ENCODE assay signal across 9 mouse cellular contexts in genomic region chr6:36903159-36903794, GRCm38 (mm10).
DNase-seq lines count a peak whose midpoint lies in the region; ATAC-seq lines count a peak whose summit lies in the region.
"Had no signal": no experiment of that assay in that cellular context is flagged by ENCODE, and none has a peak within 500 bp of the region (broad histone marks: within the 10 kb centered on the region; RNA-seq: fewer than 3 reads in every experiment).

No protein-coding gene starts in this region.

- no peak overlapping the region for H3K4me3 ChIP-seq in forebrain, embryonic 12.5 days (replicated peaks)

- peak; percentile 55; the same call in 1 of the 2 replicates for ATAC-seq in forebrain, embryonic 12.5 days (ENCODE audit: low FRiP score)

- peaks cover 9% of the 10 kb centered on the region for H3K4me1 ChIP-seq in forebrain, embryonic 12.5 days

- DNase-seq in layer of hippocampus, adult 11-12 months (ENCODE audit: low spot score), result peak; percentile 37
- DNase-seq in layer of hippocampus, postnatal 25 days (ENCODE audit: extremely low spot score in 1 of 2, low spot score in 1 of 2), result no peak
- peak; percentile 25 for DNase-seq in mesoderm, embryonic 11.5 days (ENCODE audit: low read depth, low spot score)
- DNase-seq in retina, embryonic 14.5 days (ENCODE audit: low spot score), result peak; percentile 38
- DNase-seq in spleen, postnatal 10 days (ENCODE audit: low spot score in 2 of 2), result no peak
- DNase-seq in thymus, postnatal 25 days, result no peak
- no peak for DNase-seq in spleen, adult 18-20 months
- DNase-seq: liver had no signal

- no peak overlapping the region; the same call in 1 of the 2 replicates for H3K4me2 ChIP-seq in forebrain, embryonic 12.5 days

- H3K27ac ChIP-seq in forebrain, embryonic 12.5 days, result peak overlapping the region; percentile 43; the same call in 1 of the 2 replicates

- WGBS in forebrain, embryonic 12.5 days, result 9% methylated on average over 8 of the region's 8 CpGs

- H3K9me3 ChIP-seq in forebrain, embryonic 12.5 days, result no peaks in the 10 kb centered on the region

- no peak overlapping the region for H3K9ac ChIP-seq in forebrain, embryonic 12.5 days

- no peaks in the 10 kb centered on the region for H3K36me3 ChIP-seq in forebrain, embryonic 12.5 days (replicated peaks)

- H3K27me3 ChIP-seq in forebrain, embryonic 12.5 days, result no peaks in the 10 kb centered on the region

Comparison
In these comparisons a context has a peak if more than half of its experiments do, and no peak if none do; other contexts are left out.
1. DNase-seq: peak in layer of hippocampus, adult 11-12 months (single experiment), mesoderm, embryonic 11.5 days (single experiment) and retina, embryonic 14.5 days (single experiment); none in layer of hippocampus, postnatal 25 days (0 of 2), spleen, postnatal 10 days (0 of 2), thymus, postnatal 25 days (single experiment) and spleen, adult 18-20 months (0 of 2).